Mouse (Mus musculus): ENCODE results near the gene Heatr5b. TPM values are rescaled to one million over a fixed set of nuclear protein-coding genes. Genes with fewer than 3 reads are reported as not detected.

The Heatr5b gene
- polyA plus RNA-seq, 1 experiment = 19.6 TPM

GRCm38 (mm10) chr17:78710258-78710657 is 124.9 kb downstream of the Heatr5b start:
- no peak for TF ChIP-seq POLR2A (IDR thresholded peaks at IDR 0.05; ENCODE audit: borderline replicate concordance, low read depth, low read length)
- no peak for TF ChIP-seq CTCF (IDR thresholded peaks at IDR 0.05; ENCODE audit: low read depth, low read length)
- Histone ChIP-seq H3K27ac (ENCODE audit: insufficient read depth, low read depth, low read length) (no peak overlapping the region), H3K4me1 (ENCODE audit: control insufficient read depth, insufficient read depth, low read length) (no peaks in the 10 kb centered on the region), H3K4me3 (ENCODE audit: insufficient read depth, low read length) (no peak overlapping the region)

- Histone ChIP-seq H3K4me3 (ENCODE audit: insufficient read depth, low read length) (no peak overlapping the region), H3K4me1 (ENCODE audit: control insufficient read depth, insufficient read depth, low read length) (no peaks in the 10 kb centered on the region), H3K27ac (ENCODE audit: insufficient read depth, low read depth, low read length) (no peak overlapping the region)
- TF ChIP-seq CTCF (IDR thresholded peaks at IDR 0.05; ENCODE audit: low read depth, low read length) (no peak), POLR2A (IDR thresholded peaks at IDR 0.05; ENCODE audit: borderline replicate concordance, low read depth, low read length) (no peak)
Measured at GRCm38 (mm10) chr17:78708422-78708821, 126.7 kb downstream of the Heatr5b start.

DNA sequence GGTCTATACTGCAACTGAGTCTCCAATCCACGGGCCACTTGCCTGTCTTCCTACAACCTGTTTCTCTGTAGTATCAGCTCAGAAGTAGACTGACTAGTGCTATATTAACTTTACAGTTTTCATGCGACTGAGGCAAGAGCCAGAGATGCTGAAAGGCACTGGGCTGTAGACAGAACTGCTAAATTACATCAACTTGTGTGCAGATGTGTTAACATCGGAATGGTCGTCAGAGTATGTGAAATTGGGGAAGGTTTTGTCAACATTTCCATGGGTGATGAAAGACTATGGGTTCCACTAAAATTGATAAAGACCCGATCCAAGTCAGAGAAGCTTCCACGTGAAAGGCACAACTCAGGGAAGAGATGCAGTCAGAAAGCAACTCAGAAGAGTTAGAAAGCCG is 132.2 kb downstream of the Heatr5b start:
- no peak overlapping the region for H3K27ac ChIP-seq (ENCODE audit: insufficient read depth, low read depth, low read length)
- H3K4me3 ChIP-seq (ENCODE audit: insufficient read depth, low read length) = no peak overlapping the region
- H3K4me1 ChIP-seq (ENCODE audit: control insufficient read depth, insufficient read depth, low read length) = no peaks in the 10 kb centered on the region
- no peak for TF ChIP-seq CTCF (IDR thresholded peaks at IDR 0.05; ENCODE audit: low read depth, low read length)
- no peak for TF ChIP-seq POLR2A (IDR thresholded peaks at IDR 0.05; ENCODE audit: borderline replicate concordance, low read depth, low read length)

Other genes with a start within 250 kb of the Heatr5b start
- gene Strn, start 98.2 kb downstream of the Heatr5b start, polyA plus RNA-seq (2012; ENCODE audit: insufficient read depth, insufficient read length, missing spikeins) = 16.0 and 18.7 TPM in 2 replicates
- 36.4 and 38.3 TPM in 2 replicates for gene Gpatch11, start 203 bp upstream of the Heatr5b start, polyA plus RNA-seq (2012; ENCODE audit: insufficient read depth, insufficient read length, missing spikeins)
- gene Eif2ak2, start 47.2 kb upstream of the Heatr5b start, polyA plus RNA-seq (2012; ENCODE audit: insufficient read depth, insufficient read length, missing spikeins) = 45.8 and 51.8 TPM in 2 replicates
- gene Sult6b1, start 71.6 kb upstream of the Heatr5b start, polyA plus RNA-seq (2012; ENCODE audit: insufficient read depth, insufficient read length, missing spikeins) = not detected in 2 replicates
- gene Cebpzos, start 81.1 kb upstream of the Heatr5b start, polyA plus RNA-seq (2012; ENCODE audit: insufficient read depth, insufficient read length, missing spikeins) = 27.6 and 31.0 TPM in 2 replicates
- gene Cebpz, start 101.7 kb upstream of the Heatr5b start, polyA plus RNA-seq (2012; ENCODE audit: insufficient read depth, insufficient read length, missing spikeins) = 20.7 and 27.8 TPM in 2 replicates
- gene Ndufaf7, start 101.8 kb upstream of the Heatr5b start, polyA plus RNA-seq (2012; ENCODE audit: insufficient read depth, insufficient read length, missing spikeins) = 27.6 and 27.8 TPM in 2 replicates
- 15.4 and 17.5 TPM in 2 replicates for gene Prkd3, start 185.5 kb upstream of the Heatr5b start, polyA plus RNA-seq (2012; ENCODE audit: insufficient read depth, insufficient read length, missing spikeins)
- gene Qpct, start 216.5 kb upstream of the Heatr5b start, polyA plus RNA-seq (2012; ENCODE audit: insufficient read depth, insufficient read length, missing spikeins) = 7.9 and 8.6 TPM in 2 replicates

All from bone marrow macrophage, adult 2 months (primary cell).